Mouse (Mus musculus): ENCODE data around the gene Plekhm2.

DNA sequence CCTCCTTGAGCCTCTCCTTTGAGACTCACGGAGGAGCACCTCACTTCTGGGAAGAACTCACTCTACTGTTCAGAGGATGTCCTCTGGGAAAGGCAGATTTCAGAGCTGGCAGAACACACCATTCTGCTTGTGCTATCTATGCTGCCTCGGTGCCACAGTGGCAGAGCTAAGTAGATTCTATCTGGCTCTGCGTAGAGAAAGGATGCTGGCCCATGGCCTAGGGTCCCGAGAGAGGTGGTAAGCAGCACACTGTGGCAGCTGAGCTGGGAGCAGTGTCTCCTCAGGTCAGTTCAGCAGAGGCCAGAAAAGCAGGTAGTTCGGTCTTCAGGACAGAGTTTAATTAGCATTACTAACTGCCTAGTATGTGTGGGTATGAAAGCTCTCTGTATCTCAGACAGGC, 16.4 kb downstream of the Plekhm2 start:
- TF ChIP-seq POLR2A (IDR thresholded peaks at IDR 0.05; ENCODE audit: borderline replicate concordance, control insufficient read depth, low read depth, low read length) (no peak), CTCF (IDR thresholded peaks at IDR 0.05; ENCODE audit: control insufficient read depth, insufficient read depth, low read length) (no peak)
